Mouse (Mus musculus) gastrocnemius, postnatal 25 days (tissue): ENCODE measurements around the gene D1Pas1. TPM values are rescaled to one million over a fixed set of nuclear protein-coding genes. Genes with fewer than 3 reads are reported as not detected.

Experiments used
- DNase-seq: peaks from one replicate; pipeline ENCODE4 v3.0.0; 2022
- long read RNA-seq, 2 experiments: library from polyadenylated mRNA; stranded (forward); transcript quantifications; one replicate each; pipeline ENCODE4 v2.0.0; 2021
- total RNA-seq, 2 experiments: library from RNA; stranded (reverse); gene quantifications; 1 replicate in 1 of 2; 2 replicates in 1 of 2; pipeline ENCODE4 v1.2.3; 2021

The D1Pas1 gene
- total RNA-seq, result not detected
- long read RNA-seq, experiment 1, result 0 reads
- long read RNA-seq, experiment 2, result 0 reads

DNA sequence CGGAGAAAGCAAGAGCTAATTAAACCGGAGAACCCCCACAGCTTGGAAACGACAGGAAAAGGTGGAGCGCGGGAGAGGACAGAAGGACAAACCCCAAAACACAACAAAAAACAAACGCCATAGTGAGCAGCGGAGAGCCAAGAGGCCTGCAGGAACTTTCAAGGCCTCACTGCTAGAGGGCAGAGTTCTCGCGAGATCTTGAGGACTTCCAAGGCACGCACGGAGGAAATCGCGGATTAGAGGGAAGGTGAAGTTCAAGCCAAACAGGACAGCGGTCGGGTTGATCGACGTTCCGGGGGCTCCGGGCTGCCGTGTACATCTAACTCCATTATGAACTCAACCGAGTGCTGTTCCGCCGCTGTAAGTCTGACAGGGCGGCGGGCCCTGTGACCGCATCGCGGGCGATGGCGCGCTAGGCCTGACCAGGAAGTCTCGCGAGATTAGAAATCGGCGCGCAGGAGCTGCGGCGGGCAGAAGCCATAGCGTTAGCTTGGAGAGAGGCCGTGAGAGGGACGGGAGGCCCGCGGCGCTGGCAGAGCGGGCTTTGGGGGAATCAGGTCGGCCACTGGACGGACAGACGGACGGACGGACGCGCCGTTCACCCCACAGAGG, at the start of gene D1Pas1:
Gene D1Pas1 (plus strand): TSS at position 216 of the 612 bp plus-strand sequence.
- DNase-seq, result no peak

DNA sequence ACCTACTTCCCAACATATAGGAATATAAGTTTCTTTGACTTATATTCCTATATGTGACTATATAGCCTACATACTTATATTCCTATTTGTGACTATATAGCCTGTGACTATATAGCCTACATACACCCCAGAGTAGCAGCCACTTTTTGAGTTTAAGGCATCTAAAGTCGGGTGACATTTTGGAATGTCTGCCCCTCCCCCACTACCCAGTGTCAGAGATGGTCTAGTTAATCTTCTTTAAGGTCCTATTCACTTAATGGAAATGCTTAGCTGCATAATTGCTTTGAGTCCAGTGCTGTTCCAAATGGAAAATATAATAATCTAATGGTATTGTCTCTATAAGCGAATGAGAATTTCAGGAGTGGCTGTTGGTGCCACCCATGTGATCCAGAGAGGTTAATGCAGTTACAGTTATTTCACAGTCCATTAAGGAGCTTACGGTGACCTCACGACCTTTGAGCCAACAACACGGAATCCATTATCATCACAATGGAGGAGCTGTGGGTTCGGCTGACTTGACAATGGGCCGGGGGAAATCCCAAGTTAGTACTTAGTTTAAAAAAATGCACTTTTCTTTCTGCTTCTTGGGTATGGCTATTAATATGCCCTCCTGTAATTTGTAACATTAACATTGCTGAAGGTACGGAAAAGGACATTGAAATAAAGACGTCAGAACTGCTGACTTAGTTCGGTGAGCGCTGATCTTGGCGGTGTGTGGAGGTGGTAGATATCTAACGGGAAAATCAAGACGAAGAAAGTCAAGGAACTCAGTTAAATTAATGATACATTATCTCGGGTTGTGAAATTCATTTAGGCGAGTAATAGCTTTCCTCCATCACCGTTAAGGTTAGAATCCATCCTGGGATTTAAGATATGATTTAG, 44.5 kb upstream of the D1Pas1 start:
- DNase-seq, result no peak

- DNase-seq, result no peak
Measured at GRCm38 (mm10) chr1:186924027-186924426, 43.2 kb upstream of the D1Pas1 start.

- DNase-seq, result no peak
Measured at GRCm38 (mm10) chr1:186925411-186925810, 41.8 kb upstream of the D1Pas1 start.

GRCm38 (mm10) chr1:186926316-186926949, 40.8 kb upstream of the D1Pas1 start:
- DNase-seq, result no peak

DNA sequence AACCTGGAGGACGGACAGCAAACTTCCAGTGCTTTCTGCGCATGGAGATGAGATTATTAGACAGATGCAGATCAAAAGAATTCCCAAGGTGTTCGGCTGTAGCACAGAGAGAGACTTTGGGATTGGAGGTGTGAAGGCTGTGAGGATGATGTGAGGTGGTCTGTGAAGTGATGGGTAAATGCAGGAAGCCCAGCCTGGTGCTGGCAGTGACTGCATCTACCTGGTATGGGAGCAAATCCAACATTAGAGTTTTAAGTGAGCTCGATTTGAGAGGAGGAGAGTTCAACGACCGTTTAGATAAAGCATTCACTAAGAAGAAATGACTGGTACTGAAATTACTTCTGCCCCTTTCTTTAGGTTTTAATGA, 40.3 kb upstream of the D1Pas1 start:
- DNase-seq, result no peak

GRCm38 (mm10) chr1:186927494-186927893, 39.7 kb upstream of the D1Pas1 start:
- no peak for DNase-seq

DNA sequence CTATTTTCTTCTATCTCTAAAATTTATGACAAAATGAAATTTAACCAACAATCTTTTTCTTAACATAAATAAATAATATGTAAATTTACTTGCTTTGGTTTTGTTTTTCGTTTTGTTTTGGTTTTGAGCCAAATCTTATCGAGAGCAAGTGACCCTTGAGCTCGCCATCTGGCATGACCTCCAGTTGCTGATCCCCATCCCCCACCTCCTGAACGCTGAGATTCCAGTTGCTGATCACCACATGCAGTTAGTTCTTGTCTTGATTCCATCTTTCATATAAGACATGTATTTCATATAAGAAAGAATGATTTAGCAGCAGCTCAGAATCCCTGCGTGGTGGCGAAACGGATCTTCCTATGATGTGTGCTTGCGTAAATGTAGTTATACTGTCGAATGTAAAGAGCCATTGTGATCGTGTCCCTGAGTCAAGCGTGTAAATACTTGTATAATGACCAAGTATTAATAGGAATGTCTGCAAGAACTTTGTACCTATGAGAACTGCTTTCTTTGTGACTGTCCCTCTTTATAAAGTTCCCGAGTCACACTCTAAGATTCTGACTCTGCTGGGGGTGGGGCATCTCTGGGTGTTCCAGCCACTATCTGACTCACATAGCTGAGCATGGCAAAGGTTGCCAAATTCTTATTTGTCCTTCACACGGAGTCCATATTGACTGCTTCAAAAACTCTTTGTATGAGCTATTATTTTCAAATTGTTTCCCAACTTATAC, 36.9 kb upstream of the D1Pas1 start:
- no peak for DNase-seq

- DNase-seq, result no peak
Measured at GRCm38 (mm10) chr1:186930888-186931233, 36.4 kb upstream of the D1Pas1 start.

- no peak for DNase-seq
Measured at GRCm38 (mm10) chr1:186934205-186934604, 33.0 kb upstream of the D1Pas1 start.

GRCm38 (mm10) chr1:186952381-186952780, 14.8 kb upstream of the D1Pas1 start:
- DNase-seq, result no peak

DNA sequence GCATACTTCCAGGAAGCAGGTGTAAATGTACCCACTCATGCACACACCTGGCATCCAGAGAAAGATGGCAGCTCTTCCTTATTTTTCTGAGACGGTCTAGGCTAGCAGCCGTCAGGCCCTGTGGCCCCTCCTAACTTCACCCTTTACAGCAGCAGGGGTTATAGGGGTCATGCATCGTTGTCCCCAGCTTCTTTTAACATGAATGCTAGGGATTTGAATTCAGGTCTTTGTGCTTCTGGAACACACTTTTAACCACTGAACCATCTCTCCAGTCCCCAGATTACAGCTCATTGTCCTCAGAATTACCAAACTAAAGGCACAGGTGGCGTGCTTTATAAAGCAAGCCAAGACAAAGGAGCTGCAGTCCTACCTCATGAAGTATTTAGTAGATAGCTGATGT, 12.6 kb upstream of the D1Pas1 start:
- no peak for DNase-seq

GRCm38 (mm10) chr1:186959380-186959779, 7.8 kb upstream of the D1Pas1 start:
- no peak for DNase-seq

GRCm38 (mm10) chr1:186964143-186964875, 2.9 kb upstream of the D1Pas1 start:
- no peak for DNase-seq

DNA sequence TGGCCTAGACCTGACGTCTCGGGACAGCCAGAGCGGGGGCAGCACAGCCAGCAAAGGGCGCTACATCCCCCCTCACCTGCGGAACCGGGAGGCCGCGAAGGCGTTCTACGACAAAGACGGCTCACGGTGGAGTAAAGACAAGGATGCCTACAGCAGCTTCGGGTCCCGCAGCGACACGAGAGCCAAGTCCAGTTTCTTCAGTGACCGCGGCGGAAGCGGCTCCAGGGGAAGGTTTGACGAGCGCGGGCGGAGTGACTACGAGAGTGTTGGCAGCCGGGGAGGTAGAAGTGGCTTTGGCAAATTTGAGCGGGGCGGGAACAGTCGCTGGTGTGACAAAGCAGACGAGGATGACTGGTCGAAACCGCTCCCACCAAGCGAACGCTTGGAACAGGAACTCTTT, 710 bp downstream of the D1Pas1 start:
- DNase-seq, result no peak

GRCm38 (mm10) chr1:186976937-186977540, 9.8 kb downstream of the D1Pas1 start:
- DNase-seq, result no peak

- no peak for DNase-seq
Measured at GRCm38 (mm10) chr1:186977801-186978200, 10.6 kb downstream of the D1Pas1 start.

GRCm38 (mm10) chr1:186979465-186979864, 12.2 kb downstream of the D1Pas1 start:
- no peak for DNase-seq

DNA sequence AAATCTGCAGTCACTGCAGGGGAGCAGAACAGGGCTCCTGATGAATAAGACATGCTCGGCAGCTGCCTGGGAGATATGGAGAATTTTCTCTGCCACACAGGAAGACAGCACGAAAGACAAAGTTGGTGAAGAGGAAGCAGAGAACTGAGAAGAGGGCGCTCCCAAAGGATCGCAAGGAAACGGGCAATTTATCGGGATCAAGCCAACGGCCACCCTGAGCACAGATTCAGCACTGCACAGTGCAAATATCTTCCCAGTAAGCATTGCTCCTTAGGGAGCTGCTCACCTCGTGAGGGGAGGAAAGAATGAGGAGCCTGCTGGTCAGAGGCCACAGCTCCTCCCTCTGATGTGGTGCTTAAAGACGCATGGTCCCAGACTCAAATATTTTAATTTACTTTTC, 13.3 kb downstream of the D1Pas1 start:
- DNase-seq, result no peak

DNA sequence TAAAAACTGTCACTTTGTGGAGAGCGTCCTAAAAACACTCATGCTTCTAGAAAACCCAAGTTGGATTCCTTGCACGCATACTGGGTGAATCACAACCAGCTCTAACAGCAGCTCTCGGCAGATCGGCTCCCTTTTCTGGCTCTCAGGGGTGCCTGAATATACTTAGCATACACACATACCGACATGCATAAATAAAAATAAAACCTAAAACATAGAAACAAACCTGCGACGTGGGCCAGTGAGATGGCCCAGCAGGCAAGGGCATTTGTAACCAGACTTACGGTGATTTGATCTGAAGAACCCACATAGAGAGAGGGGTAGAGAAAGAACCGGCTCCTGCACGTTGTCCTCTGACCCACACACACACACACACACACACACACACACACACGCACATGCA, 17.9 kb downstream of the D1Pas1 start:
- DNase-seq, result no peak

- no peak for DNase-seq
Measured at GRCm38 (mm10) chr1:186986086-186986485, 18.9 kb downstream of the D1Pas1 start.
